Mouse (Mus musculus): ENCODE measurements around the gene Triobp. TPM values are rescaled to one million over a fixed set of nuclear protein-coding genes. Genes with fewer than 3 reads are reported as not detected.
"Not testable (repeated sequence)": the region's sequence is repeated elsewhere in the genome, so short reads cannot be mapped to it uniquely, and the experiment has no call there.

Triobp gene
- polyA plus RNA-seq, 1 experiment from 2014 or later: 46.7 TPM

DNA sequence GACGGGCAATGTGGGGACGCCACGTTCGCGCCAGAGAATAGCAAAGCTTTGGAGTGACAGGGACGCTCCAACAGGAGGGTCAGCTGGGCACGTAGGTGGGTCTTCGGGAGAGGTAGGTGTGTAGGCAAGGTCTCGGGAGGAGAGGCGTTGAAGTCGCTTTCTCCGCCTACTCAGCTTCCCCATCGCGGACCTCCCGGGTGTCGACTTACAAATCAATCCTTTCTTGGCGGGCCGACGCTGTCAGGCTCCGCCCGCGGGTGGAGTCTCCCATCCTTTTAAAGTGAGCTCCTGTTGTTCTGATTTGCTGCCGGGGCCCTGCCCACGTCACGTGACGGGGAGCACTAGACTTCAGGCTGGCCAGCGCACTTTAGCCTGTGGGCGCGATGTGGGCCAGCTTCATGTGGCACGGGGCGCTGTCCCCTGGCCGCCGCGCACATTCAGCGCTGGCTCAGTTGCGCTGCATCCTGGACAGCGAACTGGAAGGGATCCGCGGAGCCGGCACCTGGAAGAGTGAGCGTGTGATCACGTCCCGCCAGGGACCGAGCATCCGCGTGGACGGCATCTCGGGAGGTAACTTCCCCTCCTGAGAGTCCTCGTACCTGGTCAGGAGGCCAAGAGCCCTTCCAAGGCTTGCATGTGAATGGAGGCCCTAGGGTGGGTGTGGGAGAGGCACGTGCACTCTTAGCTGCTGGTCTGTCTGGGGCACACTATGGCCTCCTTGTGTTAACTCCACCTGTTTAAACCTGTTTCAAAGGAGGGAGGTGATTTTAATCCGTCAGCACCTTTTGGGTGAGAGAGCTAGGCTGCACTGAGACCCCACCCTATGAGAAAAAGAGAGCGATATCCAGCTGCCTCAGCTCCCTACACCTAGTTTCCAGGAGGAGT, 83.3 kb downstream of the Triobp start:
- H3K36me3 ChIP-seq (ENCODE audit: control insufficient read depth, insufficient read depth, low read length): no peaks in the 10 kb centered on the region
- 2% methylated on average over 52 of the region's 52 CpGs for WGBS
- H3K27ac ChIP-seq (ENCODE audit: low read depth, low read length): peak overlapping the region; percentile 64; the same call in 1 of the 2 replicates
- H3K27me3 ChIP-seq (replicated peaks; ENCODE audit: control insufficient read depth, insufficient read depth, low read length): peaks cover 50% of the 10 kb centered on the region
- peak overlapping the region; percentile 58 for H3K9ac ChIP-seq (ENCODE audit: low read depth, low read length)
- peak overlapping the region; percentile 78 for H3K4me3 ChIP-seq (ENCODE audit: low read depth, low read length)
- H3K4me1 ChIP-seq (replicated peaks; ENCODE audit: control insufficient read depth, insufficient read depth, low read length): peaks cover 23% of the 10 kb centered on the region
- ATAC-seq (replicated peaks; ENCODE audit: low FRiP score): peak; percentile 69
- peak overlapping the region; percentile 99 for H3K4me2 ChIP-seq
- no peaks in the 10 kb centered on the region for H3K9me3 ChIP-seq (ENCODE audit: control insufficient read depth, low read length)
- peak; percentile 83 for DNase-seq (ENCODE audit: low spot score)

DNA sequence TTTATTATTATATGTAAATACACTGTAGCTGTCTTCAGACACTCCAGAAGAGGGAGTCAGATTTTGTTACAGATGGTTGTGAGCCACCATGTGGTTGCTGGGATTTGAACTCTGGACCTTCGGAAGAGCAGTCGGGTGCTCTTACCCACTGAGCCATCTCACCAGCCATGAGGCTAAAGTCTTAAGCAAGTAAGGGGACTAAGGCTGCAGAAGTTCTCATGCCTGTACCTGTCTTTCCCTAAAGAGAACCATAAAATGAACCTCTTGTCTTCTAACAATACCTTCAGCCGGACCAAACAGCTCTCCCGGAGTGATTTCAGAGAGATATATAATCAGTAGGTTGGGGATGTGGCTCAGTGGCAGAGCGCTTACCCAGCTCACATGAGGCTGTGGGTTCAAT, 84.4 kb downstream of the Triobp start:
- not testable (repeated sequence) for H3K36me3 ChIP-seq (ENCODE audit: control insufficient read depth, insufficient read depth, low read length); ATAC-seq (replicated peaks; ENCODE audit: low FRiP score); DNase-seq (ENCODE audit: low spot score); H3K4me3 ChIP-seq (ENCODE audit: low read depth, low read length); H3K9me3 ChIP-seq (ENCODE audit: control insufficient read depth, low read length); H3K9ac ChIP-seq (ENCODE audit: low read depth, low read length); H3K27ac ChIP-seq (ENCODE audit: low read depth, low read length)
- Histone ChIP-seq H3K4me1 (replicated peaks; ENCODE audit: control insufficient read depth, insufficient read depth, low read length) (peaks cover 23% of the 10 kb centered on the region), H3K4me2 (0 out of 2 replicates have a peak overlapping the region, but pooled peaks have one; percentile 12), H3K27me3 (replicated peaks; ENCODE audit: control insufficient read depth, insufficient read depth, low read length) (peaks cover 39% of the 10 kb centered on the region)
- 88% methylated on average over 5 of the region's 5 CpGs for WGBS

DNA sequence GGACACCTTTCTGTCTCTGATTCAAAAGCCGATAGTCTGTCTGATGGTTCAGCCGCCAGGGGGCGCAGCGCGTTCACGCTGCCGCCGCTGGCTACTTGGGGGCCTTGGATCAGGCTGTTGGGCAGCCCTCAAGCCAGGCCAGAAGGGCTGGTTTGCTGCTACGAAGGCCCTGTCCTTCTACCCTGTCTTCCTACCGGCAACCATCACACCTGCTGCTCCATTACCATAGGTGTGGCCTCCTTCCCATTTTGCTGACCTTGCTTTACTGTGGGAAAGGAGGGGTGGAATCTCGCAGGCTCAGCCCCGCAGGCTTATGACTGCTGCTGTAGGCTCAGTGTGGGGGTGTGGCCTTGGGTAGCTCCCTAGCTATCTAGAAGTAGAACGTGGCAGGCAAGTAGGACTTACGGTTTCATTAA, 90.4 kb downstream of the Triobp start:
- Histone ChIP-seq H3K4me3 (ENCODE audit: low read depth, low read length) (peak overlapping the region; percentile 10; the same call in 1 of the 2 replicates), H3K27ac (ENCODE audit: low read depth, low read length) (no peak overlapping the region), H3K36me3 (ENCODE audit: control insufficient read depth, insufficient read depth, low read length) (no peaks in the 10 kb centered on the region), H3K4me1 (replicated peaks; ENCODE audit: control insufficient read depth, insufficient read depth, low read length) (peaks cover 39% of the 10 kb centered on the region), H3K9me3 (ENCODE audit: control insufficient read depth, low read length) (no peaks in the 10 kb centered on the region), H3K4me2 (peak overlapping the region; percentile 62), H3K9ac (ENCODE audit: low read depth, low read length) (peak overlapping the region; percentile 35; the same call in 1 of the 2 replicates), H3K27me3 (replicated peaks; ENCODE audit: control insufficient read depth, insufficient read depth, low read length) (peaks cover 25% of the 10 kb centered on the region)
- peak; percentile 45 for ATAC-seq (replicated peaks; ENCODE audit: low FRiP score)
- WGBS: 10% methylated on average over 14 of the region's 14 CpGs
- DNase-seq (ENCODE audit: low spot score): peak; percentile 81

DNA sequence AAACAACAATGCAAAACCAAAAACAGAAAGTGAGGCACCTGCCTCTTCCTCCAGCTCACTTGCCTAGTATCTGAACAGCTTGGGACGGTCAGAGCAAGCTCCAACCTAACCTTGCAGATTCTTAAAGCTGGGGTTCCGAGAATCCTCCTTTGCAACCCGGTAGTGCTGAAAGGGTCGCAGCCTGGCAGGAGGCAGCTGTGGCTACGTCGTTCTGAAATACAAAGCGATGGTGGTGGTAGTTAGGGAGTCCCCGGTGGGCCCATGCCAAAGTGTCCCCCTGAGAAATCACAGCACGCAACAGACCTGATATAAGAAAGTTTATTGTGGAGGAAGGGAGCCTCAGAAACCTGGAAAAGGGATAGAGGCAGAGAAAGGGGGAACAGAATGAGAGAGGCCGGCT, 90.8 kb downstream of the Triobp start:
- Histone ChIP-seq H3K9ac (ENCODE audit: low read depth, low read length) (peak overlapping the region; percentile 35; the same call in 1 of the 2 replicates), H3K36me3 (ENCODE audit: control insufficient read depth, insufficient read depth, low read length) (no peaks in the 10 kb centered on the region), H3K4me2 (peak overlapping the region; percentile 62), H3K9me3 (ENCODE audit: control insufficient read depth, low read length) (no peaks in the 10 kb centered on the region), H3K27ac (ENCODE audit: low read depth, low read length) (no peak overlapping the region), H3K4me1 (replicated peaks; ENCODE audit: control insufficient read depth, insufficient read depth, low read length) (peaks cover 39% of the 10 kb centered on the region), H3K27me3 (replicated peaks; ENCODE audit: control insufficient read depth, insufficient read depth, low read length) (peaks cover 29% of the 10 kb centered on the region), H3K4me3 (ENCODE audit: low read depth, low read length) (no peak overlapping the region; the same call in 1 of the 2 replicates)
- ATAC-seq (replicated peaks; ENCODE audit: low FRiP score): no peak
- 67% methylated on average over 10 of the region's 10 CpGs for WGBS
- no peak for DNase-seq (ENCODE audit: low spot score)

DNA sequence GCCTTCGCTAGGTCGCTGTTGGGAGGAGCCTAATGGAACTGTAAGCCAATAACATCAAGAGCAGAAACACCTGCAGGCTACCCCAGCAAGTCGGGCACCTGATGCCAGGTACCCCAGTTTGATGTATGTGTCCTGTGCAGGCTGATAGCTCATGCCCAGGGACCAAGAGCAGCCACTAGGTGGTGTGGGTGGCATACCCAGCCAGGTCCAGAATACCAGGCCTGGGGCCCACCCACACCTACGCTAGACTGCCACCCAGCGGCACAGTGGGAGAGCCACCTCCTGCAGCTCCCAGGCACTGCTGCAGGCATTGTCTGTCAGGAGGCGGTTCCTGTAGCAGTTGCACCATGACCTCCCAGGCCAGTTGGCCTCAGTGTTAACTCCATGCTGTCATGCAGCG, 91.3 kb downstream of the Triobp start:
- no peaks in the 10 kb centered on the region for H3K36me3 ChIP-seq (ENCODE audit: control insufficient read depth, insufficient read depth, low read length)
- no peaks in the 10 kb centered on the region for H3K9me3 ChIP-seq (ENCODE audit: control insufficient read depth, low read length)
- DNase-seq (ENCODE audit: low spot score) (peak; percentile 76), ATAC-seq (replicated peaks; ENCODE audit: low FRiP score) (peak; percentile 85)
- no peak overlapping the region for H3K9ac ChIP-seq (ENCODE audit: low read depth, low read length)
- no peak overlapping the region for H3K27ac ChIP-seq (ENCODE audit: low read depth, low read length)
- WGBS: 21% methylated on average over 7 of the region's 7 CpGs
- no peak overlapping the region for H3K4me3 ChIP-seq (ENCODE audit: low read depth, low read length)
- H3K27me3 ChIP-seq (replicated peaks; ENCODE audit: control insufficient read depth, insufficient read depth, low read length): peaks cover 34% of the 10 kb centered on the region
- no peak overlapping the region for H3K4me2 ChIP-seq
- H3K4me1 ChIP-seq (replicated peaks; ENCODE audit: control insufficient read depth, insufficient read depth, low read length): peaks cover 39% of the 10 kb centered on the region

DNA sequence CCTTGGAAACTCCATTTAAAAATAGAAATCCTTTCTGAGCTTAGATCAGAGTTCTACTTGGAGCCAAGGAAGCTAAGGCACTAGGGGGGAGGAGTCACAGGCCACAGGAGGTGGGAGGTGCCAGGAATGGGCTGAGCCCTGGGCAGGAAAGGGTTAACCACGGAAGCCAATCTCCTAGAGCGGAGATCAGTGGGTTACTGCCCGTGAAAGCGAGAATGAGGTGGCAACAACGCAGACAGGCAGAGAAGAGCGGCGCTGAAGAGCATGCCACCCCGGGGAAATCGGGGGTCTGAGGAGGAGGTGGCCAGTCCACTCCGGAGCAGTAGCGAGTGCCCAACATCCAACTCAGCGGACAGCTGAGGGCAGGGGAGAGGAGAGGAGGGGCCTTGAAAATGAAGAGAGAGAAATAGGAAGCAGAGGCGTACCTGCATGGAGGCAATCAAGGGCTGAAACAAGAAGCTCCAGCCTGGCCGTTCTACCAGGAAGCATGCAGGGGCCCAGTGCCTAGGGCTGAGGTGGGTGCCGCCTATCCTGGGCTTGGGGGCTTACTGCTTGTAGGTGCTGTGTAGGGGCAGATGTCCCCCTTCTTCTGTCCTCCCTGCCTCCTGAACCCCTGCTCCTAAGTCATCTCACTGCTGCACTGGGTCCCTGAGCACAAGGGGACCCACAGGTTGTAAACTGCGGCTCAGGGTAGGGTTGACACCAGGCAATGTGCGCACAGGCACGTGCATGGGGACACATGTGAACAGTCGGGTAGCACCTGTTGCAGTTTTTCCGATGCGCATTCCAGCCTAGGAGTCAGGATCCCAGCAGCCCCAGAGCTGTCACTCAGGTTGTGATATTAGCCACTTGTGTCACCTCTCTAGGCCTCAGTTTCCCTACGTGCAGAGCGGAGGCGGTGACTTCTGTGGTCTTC, 93.2 kb downstream of the Triobp start:
- peaks cover 43% of the 10 kb centered on the region for H3K27me3 ChIP-seq (replicated peaks; ENCODE audit: control insufficient read depth, insufficient read depth, low read length)
- H3K27ac ChIP-seq (ENCODE audit: low read depth, low read length): 0 out of 2 replicates have a peak overlapping the region, but pooled peaks have one; percentile 2
- H3K4me2 ChIP-seq: peak overlapping the region; percentile 57
- WGBS: 20% methylated on average over 24 of the region's 24 CpGs
- peaks cover 42% of the 10 kb centered on the region for H3K4me1 ChIP-seq (replicated peaks; ENCODE audit: control insufficient read depth, insufficient read depth, low read length)
- peak overlapping the region; percentile 38 for H3K4me3 ChIP-seq (ENCODE audit: low read depth, low read length)
- peak; percentile 60 for DNase-seq (ENCODE audit: low spot score)
- no peaks in the 10 kb centered on the region for H3K36me3 ChIP-seq (ENCODE audit: control insufficient read depth, insufficient read depth, low read length)
- ATAC-seq (replicated peaks; ENCODE audit: low FRiP score): no peak
- no peaks in the 10 kb centered on the region for H3K9me3 ChIP-seq (ENCODE audit: control insufficient read depth, low read length)
- H3K9ac ChIP-seq (ENCODE audit: low read depth, low read length): peak overlapping the region; percentile 53; the same call in 1 of the 2 replicates

DNA sequence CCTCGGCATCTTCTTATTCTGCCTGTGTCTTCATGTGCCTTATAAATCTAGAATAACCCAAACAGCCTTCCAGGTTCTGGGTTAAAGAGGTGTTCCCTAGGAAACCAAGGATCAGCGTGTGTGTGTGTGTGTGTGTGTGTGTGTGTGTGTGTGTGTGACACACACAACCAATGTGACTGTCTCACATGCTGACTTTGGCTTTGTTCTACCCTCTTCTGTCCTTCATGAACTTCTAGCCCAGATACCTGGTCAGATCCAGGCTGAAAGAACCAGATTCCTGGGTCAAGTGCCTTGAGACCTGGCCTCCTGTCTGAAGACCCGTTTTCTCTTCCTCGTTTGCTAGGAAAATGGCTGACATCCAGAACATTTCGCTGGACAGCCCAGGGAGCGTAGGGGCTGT, 94.1 kb downstream of the Triobp start, which contains the start of gene Galr3:
Galr3 (plus strand) TSS at position 301 of the 400 bp plus-strand sequence.
- peaks cover 42% of the 10 kb centered on the region for H3K4me1 ChIP-seq (replicated peaks; ENCODE audit: control insufficient read depth, insufficient read depth, low read length)
- H3K36me3 ChIP-seq (ENCODE audit: control insufficient read depth, insufficient read depth, low read length): no peaks in the 10 kb centered on the region
- H3K4me3 ChIP-seq (ENCODE audit: low read depth, low read length): peak within 1 kb of the TSS; percentile 63
- ATAC-seq (replicated peaks; ENCODE audit: low FRiP score): no peak
- H3K9ac ChIP-seq (ENCODE audit: low read depth, low read length): peak within 1 kb of the TSS; percentile 62
- peaks cover 43% of the 10 kb centered on the region for H3K27me3 ChIP-seq (replicated peaks; ENCODE audit: control insufficient read depth, insufficient read depth, low read length)
- DNase-seq (ENCODE audit: low spot score): no peak
- no peak within 1 kb of the TSS for H3K27ac ChIP-seq (ENCODE audit: low read depth, low read length)
- no peaks in the 10 kb centered on the region for H3K9me3 ChIP-seq (ENCODE audit: control insufficient read depth, low read length)
- peak within 1 kb of the TSS; percentile 95 for H3K4me2 ChIP-seq
- WGBS: 71% methylated on average over 6 of the region's 6 CpGs

DNA sequence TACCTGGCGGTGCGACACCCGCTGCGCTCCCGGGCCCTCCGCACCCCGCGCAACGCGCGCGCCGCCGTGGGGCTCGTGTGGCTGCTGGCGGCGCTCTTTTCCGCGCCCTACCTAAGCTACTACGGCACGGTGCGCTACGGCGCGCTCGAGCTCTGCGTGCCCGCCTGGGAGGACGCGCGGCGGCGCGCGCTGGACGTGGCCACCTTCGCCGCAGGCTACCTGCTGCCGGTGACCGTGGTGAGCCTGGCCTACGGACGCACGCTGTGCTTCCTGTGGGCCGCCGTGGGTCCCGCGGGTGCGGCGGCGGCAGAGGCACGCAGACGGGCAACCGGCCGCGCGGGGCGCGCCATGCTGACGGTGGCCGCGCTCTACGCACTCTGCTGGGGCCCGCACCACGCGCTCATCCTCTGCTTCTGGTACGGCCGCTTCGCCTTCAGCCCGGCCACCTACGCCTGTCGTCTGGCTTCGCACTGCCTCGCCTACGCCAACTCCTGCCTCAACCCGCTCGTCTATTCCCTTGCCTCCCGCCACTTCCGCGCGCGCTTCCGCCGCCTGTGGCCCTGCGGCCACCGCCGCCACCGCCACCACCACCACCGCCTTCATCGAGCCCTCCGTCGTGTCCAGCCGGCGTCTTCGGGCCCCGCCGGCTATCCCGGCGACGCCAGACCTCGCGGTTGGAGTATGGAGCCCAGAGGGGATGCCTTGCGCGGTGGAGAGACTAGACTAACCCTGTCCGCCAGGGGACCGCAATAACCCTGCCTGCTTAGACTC, 95.4 kb downstream of the Triobp start:
- H3K9me3 ChIP-seq (ENCODE audit: control insufficient read depth, low read length): no peaks in the 10 kb centered on the region
- under 1% methylated on average over 100 of the region's 105 CpGs for WGBS
- H3K36me3 ChIP-seq (ENCODE audit: control insufficient read depth, insufficient read depth, low read length): no peaks in the 10 kb centered on the region
- DNase-seq (ENCODE audit: low spot score) (no peak), ATAC-seq (replicated peaks; ENCODE audit: low FRiP score) (no peak)
- peak overlapping the region; percentile 62 for H3K9ac ChIP-seq (ENCODE audit: low read depth, low read length)
- peak overlapping the region; percentile 63 for H3K4me3 ChIP-seq (ENCODE audit: low read depth, low read length)
- H3K4me1 ChIP-seq (replicated peaks; ENCODE audit: control insufficient read depth, insufficient read depth, low read length): peaks cover 41% of the 10 kb centered on the region
- H3K27ac ChIP-seq (ENCODE audit: low read depth, low read length): no peak overlapping the region
- peak overlapping the region; percentile 95 for H3K4me2 ChIP-seq
- H3K27me3 ChIP-seq (replicated peaks; ENCODE audit: control insufficient read depth, insufficient read depth, low read length): peaks cover 43% of the 10 kb centered on the region

Measured in liver, embryonic 11.5 days (tissue).